Mouse (Mus musculus): Measurements from ENCODE around the gene Hspa1a. TPM values are rescaled to one million over a fixed set of nuclear protein-coding genes. Genes with fewer than 3 reads are reported as not detected.

The Hspa1a gene
- total and polyA plus RNA-seq, 2 experiments from 2014 or later: 2.5 to 10.2 TPM

- no peak overlapping the region for H3K4me2 ChIP-seq (ENCODE audit: low read depth, low read length)
- ATAC-seq (ENCODE audit: insufficient read depth, low read depth): no peak
- H3K27me3 ChIP-seq (ENCODE audit: control insufficient read depth, insufficient read depth, low read length): no peaks in the 10 kb centered on the region
- no peak for TF ChIP-seq CTCF (IDR thresholded peaks at IDR 0.05; ENCODE audit: low read depth)
- TF ChIP-seq EP300 (IDR thresholded peaks at IDR 0.05; ENCODE audit: low read depth): no peak
- 91% methylated on average over 17 of the region's 17 CpGs for WGBS
- H3K9ac ChIP-seq (replicated peaks; ENCODE audit: low read depth, low read length): no peak overlapping the region
- H3K36me3 ChIP-seq (replicated peaks; ENCODE audit: control insufficient read depth, insufficient read depth, low read length): peaks cover 31% of the 10 kb centered on the region
- no peak for DNase-seq (ENCODE audit: low spot score)
- no peaks in the 10 kb centered on the region for H3K9me3 ChIP-seq (replicated peaks; ENCODE audit: control insufficient read depth, low read length)
- H3K4me1 ChIP-seq (ENCODE audit: control insufficient read depth, insufficient read depth): peaks cover 21% of the 10 kb centered on the region
- H3K27ac ChIP-seq (ENCODE audit: low read depth): no peak overlapping the region
- H3K4me3 ChIP-seq (ENCODE audit: low read depth, low read length): no peak overlapping the region
Observed at GRCm38 (mm10) chr17:35004075-35004717, 32.2 kb upstream of the Hspa1a start.

DNA sequence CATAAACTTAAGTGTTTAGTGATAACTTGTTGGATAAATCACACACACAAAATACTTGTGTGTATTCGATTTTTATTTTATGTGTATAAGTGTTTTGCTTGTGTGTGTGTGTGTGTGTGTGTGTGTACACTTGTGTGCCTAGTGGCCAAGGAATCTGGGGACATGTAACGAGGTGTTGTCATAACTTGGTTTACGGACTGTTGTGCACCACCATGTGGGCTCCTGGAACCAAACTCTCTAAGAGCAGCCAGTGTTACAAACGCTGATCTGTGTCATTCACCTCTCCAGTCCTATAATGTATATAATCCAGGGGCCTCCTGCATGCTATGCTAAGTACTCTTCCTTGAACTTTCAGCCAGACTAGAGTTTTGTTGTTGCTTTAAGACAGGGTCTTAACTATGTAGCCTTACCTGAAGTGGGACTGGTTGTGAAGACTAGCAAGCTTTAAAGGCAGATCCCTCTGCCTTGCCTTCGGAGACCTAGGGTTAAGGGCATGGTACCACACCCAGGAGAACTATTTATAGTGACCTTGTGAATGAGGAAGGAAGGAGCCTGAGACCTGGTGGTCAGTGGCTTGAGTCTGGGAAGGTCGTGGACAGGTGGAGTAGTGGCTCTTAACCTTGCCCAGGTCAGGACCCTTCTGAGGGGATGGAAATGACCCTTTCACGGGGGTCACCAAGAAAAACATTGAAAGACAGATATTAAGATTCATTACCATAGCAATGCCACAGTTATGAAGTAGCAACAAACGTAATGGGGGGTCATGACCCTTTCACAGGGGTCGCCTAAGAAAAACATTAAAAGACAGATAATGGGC lies 31.3 kb upstream of the Hspa1a start:
- H3K4me3 ChIP-seq (ENCODE audit: low read depth, low read length): no peak overlapping the region
- H3K4me1 ChIP-seq (ENCODE audit: control insufficient read depth, insufficient read depth): peaks cover 29% of the 10 kb centered on the region
- TF ChIP-seq CTCF (IDR thresholded peaks at IDR 0.05; ENCODE audit: low read depth) (no peak), EP300 (IDR thresholded peaks at IDR 0.05; ENCODE audit: low read depth) (no peak)
- no peak overlapping the region for H3K9ac ChIP-seq (replicated peaks; ENCODE audit: low read depth, low read length)
- H3K27ac ChIP-seq (ENCODE audit: low read depth): no peak overlapping the region
- no peak for DNase-seq (ENCODE audit: low spot score)
- peaks cover 35% of the 10 kb centered on the region for H3K36me3 ChIP-seq (replicated peaks; ENCODE audit: control insufficient read depth, insufficient read depth, low read length)
- peak overlapping the region; percentile 98 for H3K4me2 ChIP-seq (ENCODE audit: low read depth, low read length)
- no peaks in the 10 kb centered on the region for H3K27me3 ChIP-seq (ENCODE audit: control insufficient read depth, insufficient read depth, low read length)
- ATAC-seq (ENCODE audit: insufficient read depth, low read depth): no peak
- WGBS: 60% methylated on average over 9 of the region's 9 CpGs
- H3K9me3 ChIP-seq (replicated peaks; ENCODE audit: control insufficient read depth, low read length): no peaks in the 10 kb centered on the region

DNA sequence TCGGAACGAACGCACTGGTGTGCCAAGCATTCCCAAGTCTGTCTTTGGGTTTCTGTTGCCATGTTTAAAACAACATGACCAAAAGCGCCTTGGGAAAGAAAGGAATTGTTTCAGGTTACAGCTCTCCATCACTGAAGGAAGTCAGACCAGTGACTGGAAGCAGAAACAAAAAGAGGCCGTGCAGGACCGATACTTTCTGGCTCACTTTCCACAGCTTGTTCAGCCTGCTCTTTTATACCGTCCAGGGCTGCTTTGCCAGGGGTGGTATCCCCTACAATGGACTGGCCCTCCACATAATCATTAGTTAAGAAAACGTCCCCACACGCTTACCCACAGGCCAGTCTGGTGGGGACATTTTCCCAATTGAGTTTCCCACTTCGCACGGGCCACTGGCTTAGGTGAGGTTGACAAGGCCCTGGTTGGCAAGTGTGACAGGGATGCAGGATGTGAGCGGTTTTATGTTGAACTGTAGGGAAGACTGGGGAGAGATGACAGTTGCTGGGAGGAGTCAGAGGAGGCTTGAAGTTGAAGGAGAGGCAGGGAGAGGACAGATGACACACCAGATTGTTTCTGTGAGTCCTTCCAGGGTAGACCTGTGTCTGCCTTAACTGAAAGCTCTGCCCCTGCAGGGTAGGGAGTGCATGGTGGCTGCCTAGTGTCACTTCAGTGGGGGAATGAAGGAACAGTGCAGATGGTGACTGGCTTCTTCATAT lies 30.4 kb upstream of the Hspa1a start:
- TF ChIP-seq CTCF (IDR thresholded peaks at IDR 0.05; ENCODE audit: low read depth) (no peak), EP300 (IDR thresholded peaks at IDR 0.05; ENCODE audit: low read depth) (no peak)
- Histone ChIP-seq H3K36me3 (replicated peaks; ENCODE audit: control insufficient read depth, insufficient read depth, low read length) (peaks cover 36% of the 10 kb centered on the region), H3K9me3 (replicated peaks; ENCODE audit: control insufficient read depth, low read length) (no peaks in the 10 kb centered on the region), H3K4me3 (ENCODE audit: low read depth, low read length) (peak overlapping the region; percentile 97), H3K4me1 (ENCODE audit: control insufficient read depth, insufficient read depth) (peaks cover 29% of the 10 kb centered on the region), H3K27me3 (ENCODE audit: control insufficient read depth, insufficient read depth, low read length) (no peaks in the 10 kb centered on the region), H3K4me2 (ENCODE audit: low read depth, low read length) (peak overlapping the region; percentile 98), H3K9ac (replicated peaks; ENCODE audit: low read depth, low read length) (peak overlapping the region; percentile 88), H3K27ac (ENCODE audit: low read depth) (peak overlapping the region; percentile 99)
- DNase-seq (ENCODE audit: low spot score) (peak; percentile 36), ATAC-seq (ENCODE audit: insufficient read depth, low read depth) (no peak)
- WGBS: 9% methylated on average over 12 of the region's 12 CpGs

- DNase-seq (ENCODE audit: low spot score) (peak; percentile 24), ATAC-seq (ENCODE audit: insufficient read depth, low read depth) (no peak)
- no peaks in the 10 kb centered on the region for H3K9me3 ChIP-seq (replicated peaks; ENCODE audit: control insufficient read depth, low read length)
- H3K9ac ChIP-seq (replicated peaks; ENCODE audit: low read depth, low read length): peak overlapping the region; percentile 88
- no peak for TF ChIP-seq EP300 (IDR thresholded peaks at IDR 0.05; ENCODE audit: low read depth)
- no peak for TF ChIP-seq CTCF (IDR thresholded peaks at IDR 0.05; ENCODE audit: low read depth)
- H3K4me1 ChIP-seq (ENCODE audit: control insufficient read depth, insufficient read depth): peaks cover 29% of the 10 kb centered on the region
- H3K27ac ChIP-seq (ENCODE audit: low read depth): peak overlapping the region; percentile 99
- no peaks in the 10 kb centered on the region for H3K27me3 ChIP-seq (ENCODE audit: control insufficient read depth, insufficient read depth, low read length)
- peak overlapping the region; percentile 97 for H3K4me3 ChIP-seq (ENCODE audit: low read depth, low read length)
- peaks cover 36% of the 10 kb centered on the region for H3K36me3 ChIP-seq (replicated peaks; ENCODE audit: control insufficient read depth, insufficient read depth, low read length)
- WGBS: 1% methylated on average over 35 of the region's 35 CpGs
- H3K4me2 ChIP-seq (ENCODE audit: low read depth, low read length): peak overlapping the region; percentile 98
Observed at GRCm38 (mm10) chr17:35001452-35002152, 29.6 kb upstream of the Hspa1a start.

Data from heart, postnatal 0 days (tissue).